Mouse (Mus musculus) cerebellum, adult 2 months (tissue): ENCODE data around the gene Tssk3.

Source experiments
- CTCF ChIP-seq: fragments of 200-500 bp; IDR thresholded peaks from 2 replicates; pipeline ENCODE4 v1.5.1; 2011; ENCODE audit warnings: low read depth, mild to moderate bottlenecking, control low read depth, low read length, moderate library complexity, borderline replicate concordance; ENCODE audit not compliant: insufficient read depth
- POLR2A ChIP-seq: fragments of 200-500 bp; IDR thresholded peaks from 2 replicates; pipeline ENCODE4 v1.6.1; 2011; ENCODE audit warnings: low read length, control low read depth, borderline replicate concordance; ENCODE audit not compliant: insufficient read depth

- TF ChIP-seq CTCF (no peak), POLR2A (no peak)
These were observed 12.2 kb upstream of the Tssk3 start for GRCm38 (mm10) chr4:129502901-129503444.
